In genomic region chr8:70684291-70684690, GRCm38 (mm10) we compare ENCODE assay signal across 11 mouse cellular contexts. TPM values are rescaled to one million over a fixed set of nuclear protein-coding genes. Genes with fewer than 3 reads are reported as not detected.
DNase-seq lines count a peak whose midpoint lies in the region; ATAC-seq and TF ChIP-seq lines count a peak whose summit lies in the region.
"Had no signal": no experiment of that assay in that cellular context is flagged by ENCODE, and none has a peak within 500 bp of the region (broad histone marks: within the 10 kb centered on the region; RNA-seq: fewer than 3 reads in every experiment).

No protein-coding gene starts in this region.

- intact Hi-C loops in gastrocnemius, postnatal 36 days (cut with DNase I): no loop called here

- peaks cover 3% of the 10 kb centered on the region; the same call in 1 of the 2 replicates for H3K4me1 ChIP-seq in forebrain, embryonic 15.5 days
- H3K4me1 ChIP-seq in forebrain, embryonic 10.5 days: peaks cover 28% of the 10 kb centered on the region
- H3K4me1 ChIP-seq in lung, adult 2 months (ENCODE audit: control insufficient read depth, insufficient read depth, low read length): peaks cover 6% of the 10 kb centered on the region

- no peak overlapping the region; the same call in 1 of the 2 replicates for H3K9ac ChIP-seq in forebrain, embryonic 15.5 days (replicated peaks)

- no peaks in the 10 kb centered on the region for H3K9me3 ChIP-seq in forebrain, embryonic 15.5 days
- H3K9me3 ChIP-seq in forebrain, embryonic 10.5 days: no peaks in the 10 kb centered on the region

- H3K4me3 ChIP-seq in forebrain, embryonic 15.5 days: no peak overlapping the region
- no peak overlapping the region for H3K4me3 ChIP-seq in forebrain, embryonic 10.5 days
- no peak overlapping the region for H3K4me3 ChIP-seq in layer of hippocampus, adult 2 months
- no peak overlapping the region for H3K4me3 ChIP-seq in lung, adult 2 months (replicated peaks; ENCODE audit: extremely low read depth, low read depth, low read length)

- H3K27me3 ChIP-seq in forebrain, embryonic 15.5 days: no peaks in the 10 kb centered on the region
- no peaks in the 10 kb centered on the region for H3K27me3 ChIP-seq in forebrain, embryonic 10.5 days (ENCODE audit: poor library complexity, severe bottlenecking)

- no peak overlapping the region for H3K4me2 ChIP-seq in forebrain, embryonic 15.5 days (replicated peaks)

- peak; percentile 33; the same call in 1 of the 2 replicates for ATAC-seq in forebrain, embryonic 15.5 days (replicated peaks)

- 44% methylated on average over 7 of the region's 7 CpGs for WGBS in forebrain, embryonic 15.5 days
- WGBS in forebrain, embryonic 10.5 days: 57% methylated on average over 7 of the region's 7 CpGs
- WGBS in lung, adult 2 months: 56% methylated on average over 7 of the region's 7 CpGs

- TF ChIP-seq POLR2A in lung, adult 2 months (IDR thresholded peaks at IDR 0.05; ENCODE audit: borderline replicate concordance, extremely low read depth, low read depth, low read length): no peak

- no peak for TF ChIP-seq CTCF in layer of hippocampus, adult 2 months (conservative IDR thresholded peaks at IDR 0.05)
- TF ChIP-seq CTCF in lung, adult 2 months (IDR thresholded peaks at IDR 0.05; ENCODE audit: insufficient read depth, low read length): no peak

- H3K27ac ChIP-seq in forebrain, embryonic 15.5 days (replicated peaks): 0 out of 2 replicates have a peak overlapping the region, but pooled peaks have one; percentile 2
- no peak overlapping the region for H3K27ac ChIP-seq in forebrain, embryonic 10.5 days
- peak overlapping the region; percentile 87 for H3K27ac ChIP-seq in layer of hippocampus, adult 2 months

- no peak for DNase-seq in forebrain, embryonic 10.5 days (ENCODE audit: extremely low spot score, low spot score)
- DNase-seq in T-cell, adult 2 months (ENCODE audit: low spot score): peak; percentile 61
- peak; percentile 60 to 85 for DNase-seq in layer of hippocampus, adult 2 months (ENCODE audit: low spot score in 2 of 2)
- peak; percentile 49 to 65 for DNase-seq in natural killer cell, adult 2 months (ENCODE audit: low spot score in 2 of 2)
- no peak for DNase-seq in urinary bladder, postnatal 14 days (ENCODE audit: low spot score)
- DNase-seq in lung, adult 2 months: no peak
- DNase-seq in gastrocnemius, postnatal 36 days: no peak

- no peaks in the 10 kb centered on the region for H3K36me3 ChIP-seq in forebrain, embryonic 15.5 days
- peaks cover 14% of the 10 kb centered on the region for H3K36me3 ChIP-seq in forebrain, embryonic 10.5 days (replicated peaks)

RNA-seq across cellular contexts. Expression of gene Lsm4, which starts 11.2 kb away (rescaled TPM):
- polyA plus RNA-seq in forebrain, embryonic 15.5 days (2015; fragmentation: Nextera tagmentation; extraction: Ambion mirVana): 211 and 228 TPM in 2 replicates
- 336 and 339 TPM in 2 replicates for polyA plus RNA-seq in forebrain, embryonic 10.5 days (2016; fragmentation: Nextera tagmentation; extraction: Ambion mirVana)
- 10 to 100 TPM; 58.2 to 61.8 TPM for total RNA-seq in layer of hippocampus, adult 2 months (2021)
- 75.2 and 76.3 TPM in 2 replicates for polyA plus RNA-seq in lung, adult 2 months (2012; rRNA removed)
- 10 to 100 TPM; 54.9 to 63.3 TPM for total RNA-seq in gastrocnemius, postnatal 36 days (2021)

RNA-seq across cellular contexts. Expression of gene Jund, which starts 14.5 kb away (rescaled TPM):
- polyA plus RNA-seq in forebrain, embryonic 15.5 days (2015; fragmentation: Nextera tagmentation; extraction: Ambion mirVana): 89.0 and 96.0 TPM in 2 replicates
- polyA plus RNA-seq in forebrain, embryonic 10.5 days (2016; fragmentation: Nextera tagmentation; extraction: Ambion mirVana): 49.6 and 50.9 TPM in 2 replicates
- 100 to 1,000 TPM; 165 to 181 TPM for total RNA-seq in layer of hippocampus, adult 2 months (2021)
- polyA plus RNA-seq in lung, adult 2 months (2012; rRNA removed): 378 and 717 TPM in 2 replicates
- 10 to 100 TPM; 60.6 to 77.9 TPM for total RNA-seq in gastrocnemius, postnatal 36 days (2021)

RNA-seq across cellular contexts. Expression of gene Iqcn, which starts 19.0 kb away (rescaled TPM):
- polyA plus RNA-seq in forebrain, embryonic 15.5 days (2015; fragmentation: Nextera tagmentation; extraction: Ambion mirVana): 0.13 and 0.14 TPM in 2 replicates
- 0.02 TPM in 1 of 2 replicates, not detected in the other for polyA plus RNA-seq in forebrain, embryonic 10.5 days (2016; fragmentation: Nextera tagmentation; extraction: Ambion mirVana)
- under 1 TPM; 0.07 to 0.08 TPM for total RNA-seq in layer of hippocampus, adult 2 months (2021)
- polyA plus RNA-seq in lung, adult 2 months (2012; rRNA removed): 0.03 TPM in 1 of 2 replicates, not detected in the other
- under 1 TPM in 1 of 2 experiments, not detected in 1; 0.05 TPM for total RNA-seq in gastrocnemius, postnatal 36 days (2021)
- total RNA-seq: granulocyte monocyte progenitor cell, adult 5-6 weeks; liver, adult 2 months had no signal
- polyA plus RNA-seq: liver, adult 2 months had no signal

RNA-seq across cellular contexts. Expression of gene Pgpep1, which starts 24.1 kb away (rescaled TPM):
- polyA plus RNA-seq in forebrain, embryonic 15.5 days (2015; fragmentation: Nextera tagmentation; extraction: Ambion mirVana): 63.6 and 70.2 TPM in 2 replicates
- 40.5 and 49.3 TPM in 2 replicates for polyA plus RNA-seq in forebrain, embryonic 10.5 days (2016; fragmentation: Nextera tagmentation; extraction: Ambion mirVana)
- total RNA-seq in layer of hippocampus, adult 2 months (2021): 10 to 100 TPM; 25.4 to 29.1 TPM
- polyA plus RNA-seq in lung, adult 2 months (2012; rRNA removed): 32.2 and 33.7 TPM in 2 replicates
- 10 to 100 TPM; 11.1 to 15.9 TPM for total RNA-seq in gastrocnemius, postnatal 36 days (2021)

RNA-seq across cellular contexts. Expression of gene Gm3336, which starts 34.1 kb away (rescaled TPM):
- not detected in 2 replicates for polyA plus RNA-seq in forebrain, embryonic 15.5 days (2015; fragmentation: Nextera tagmentation; extraction: Ambion mirVana)
- polyA plus RNA-seq in forebrain, embryonic 10.5 days (2016; fragmentation: Nextera tagmentation; extraction: Ambion mirVana): not detected in 2 replicates
- not detected for total RNA-seq in layer of hippocampus, adult 2 months (2021)
- polyA plus RNA-seq in lung, adult 2 months (2012; rRNA removed): 0.43 and 1.2 TPM in 2 replicates
- not detected for total RNA-seq in gastrocnemius, postnatal 36 days (2021)
- total RNA-seq: granulocyte monocyte progenitor cell, adult 5-6 weeks had no signal
- polyA plus RNA-seq: C2C12 had no signal

Comparison
In these comparisons a context has a peak if more than half of its experiments do, and no peak if none do; other contexts are left out.
1. DNase-seq: peak in T-cell, adult 2 months (single experiment), layer of hippocampus, adult 2 months (2 of 2) and natural killer cell, adult 2 months (2 of 2); none in forebrain, embryonic 10.5 days (single experiment), urinary bladder, postnatal 14 days (single experiment), lung, adult 2 months (single experiment) and gastrocnemius, postnatal 36 days (0 of 2).